Mouse (Mus musculus): ENCODE measurements around the gene Suox. TPM values are rescaled to one million over a fixed set of nuclear protein-coding genes. Genes with fewer than 3 reads are reported as not detected.

Suox gene
- polyA plus RNA-seq, 1 experiment from 2014 or later, result 15.1 TPM

DNA sequence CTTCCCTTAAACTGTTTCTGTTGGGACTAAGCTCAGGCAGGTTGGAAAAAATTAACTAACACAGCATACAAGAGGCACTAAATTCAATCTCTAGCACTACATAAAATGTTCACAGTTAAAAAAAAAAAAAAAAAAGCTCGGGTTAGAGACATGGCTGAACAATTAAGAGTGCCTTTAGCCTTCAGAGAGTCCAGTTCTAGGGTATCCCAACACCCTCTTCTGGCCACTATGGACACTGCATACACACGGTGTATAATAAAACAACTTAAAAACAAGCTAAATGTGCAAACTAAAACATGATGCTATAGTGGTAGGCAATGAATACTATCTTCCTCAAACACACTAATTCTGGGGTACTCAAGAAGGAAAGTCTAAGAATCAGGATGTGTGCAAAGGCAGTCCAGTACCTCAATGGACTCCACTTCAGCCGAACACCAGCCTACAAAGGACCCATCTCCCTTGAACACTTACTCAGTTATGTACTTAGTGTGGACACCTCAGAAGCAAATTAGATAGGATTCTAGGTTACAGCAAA is 51.8 kb downstream of the Suox start:
- Histone ChIP-seq H3K27ac (no peak overlapping the region), H3K4me3 (no peak overlapping the region), H3K9ac (no peak overlapping the region), H3K4me1 (peaks cover 10% of the 10 kb centered on the region), H3K9me3 (replicated peaks) (no peaks in the 10 kb centered on the region), H3K27me3 (no peaks in the 10 kb centered on the region), H3K36me3 (peaks cover 25% of the 10 kb centered on the region), H3K4me2 (replicated peaks) (no peak overlapping the region)
- WGBS, result 76% methylated on average over 3 of the region's 3 CpGs
- ATAC-seq (ENCODE audit: low FRiP score), result no peak

DNA sequence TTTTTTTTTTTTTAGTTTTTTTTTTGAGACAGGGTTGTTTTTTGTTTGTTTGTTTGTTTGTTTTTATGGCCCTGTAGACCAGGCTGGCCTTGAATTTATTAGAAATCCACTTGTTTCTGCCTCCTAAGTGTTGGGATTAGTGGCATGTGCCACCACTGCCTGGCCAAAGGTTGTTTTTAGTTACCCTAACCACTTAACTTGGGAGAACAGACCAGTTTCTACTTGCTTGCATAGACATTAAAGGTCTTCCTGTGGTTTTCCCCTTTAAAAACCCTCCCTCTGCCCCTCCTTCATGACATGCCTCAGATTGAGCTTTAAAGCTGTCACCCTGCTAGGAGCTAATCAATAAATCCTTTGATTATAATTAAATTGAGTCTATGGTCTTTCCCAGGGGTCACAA is 53.6 kb downstream of the Suox start:
- Histone ChIP-seq H3K4me1 (peaks cover 5% of the 10 kb centered on the region), H3K9me3 (replicated peaks) (no peaks in the 10 kb centered on the region), H3K4me3 (no peak overlapping the region), H3K4me2 (replicated peaks) (no peak overlapping the region), H3K27ac (no peak overlapping the region), H3K9ac (no peak overlapping the region), H3K36me3 (peaks cover 25% of the 10 kb centered on the region), H3K27me3 (no peaks in the 10 kb centered on the region)
- no peak for ATAC-seq (ENCODE audit: low FRiP score)

Other genes with a start within 250 kb of the Suox start
- gene Smarcc2, start 214.8 kb downstream of the Suox start, polyA plus RNA-seq (2016; fragmentation: Nextera tagmentation; extraction: Ambion mirVana), result 195 and 215 TPM in 2 replicates
- gene Myl6, start 179.9 kb downstream of the Suox start, polyA plus RNA-seq (2016; fragmentation: Nextera tagmentation; extraction: Ambion mirVana), result 836 and 860 TPM in 2 replicates
- gene Myl6b, start 175.4 kb downstream of the Suox start, polyA plus RNA-seq (2016; fragmentation: Nextera tagmentation; extraction: Ambion mirVana), result 2.9 and 3.3 TPM in 2 replicates
- gene Esyt1, start 148.2 kb downstream of the Suox start, polyA plus RNA-seq (2016; fragmentation: Nextera tagmentation; extraction: Ambion mirVana), result 28.9 and 30.9 TPM in 2 replicates
- gene Zc3h10, start 126.3 kb downstream of the Suox start, polyA plus RNA-seq (2016; fragmentation: Nextera tagmentation; extraction: Ambion mirVana), result 20.8 TPM in 2 replicates
- gene Rpl41, start 124.8 kb downstream of the Suox start, polyA plus RNA-seq (2016; fragmentation: Nextera tagmentation; extraction: Ambion mirVana), result 2,172 and 2,716 TPM in 2 replicates
- gene Pa2g4, start 108.1 kb downstream of the Suox start, polyA plus RNA-seq (2016; fragmentation: Nextera tagmentation; extraction: Ambion mirVana), result 140 and 143 TPM in 2 replicates
- gene Erbb3, start 84.4 kb downstream of the Suox start, polyA plus RNA-seq (2016; fragmentation: Nextera tagmentation; extraction: Ambion mirVana), result 9.8 and 11.7 TPM in 2 replicates
- 418 and 515 TPM in 2 replicates for gene Rps26, start 47.3 kb downstream of the Suox start, polyA plus RNA-seq (2016; fragmentation: Nextera tagmentation; extraction: Ambion mirVana)
- 8.7 and 9.8 TPM in 2 replicates for gene Ikzf4, start 28.1 kb downstream of the Suox start, polyA plus RNA-seq (2016; fragmentation: Nextera tagmentation; extraction: Ambion mirVana)
- 96.2 and 103 TPM in 2 replicates for gene Rab5b, start 22.2 kb upstream of the Suox start, polyA plus RNA-seq (2016; fragmentation: Nextera tagmentation; extraction: Ambion mirVana)
- 3.5 and 6.0 TPM in 2 replicates for gene Pmel, start 30.1 kb upstream of the Suox start, polyA plus RNA-seq (2016; fragmentation: Nextera tagmentation; extraction: Ambion mirVana)
- 74.5 and 75.3 TPM in 2 replicates for gene Cdk2, start 31.0 kb upstream of the Suox start, polyA plus RNA-seq (2016; fragmentation: Nextera tagmentation; extraction: Ambion mirVana)
- 6.9 and 7.3 TPM in 2 replicates for gene Dgka, start 70.8 kb upstream of the Suox start, polyA plus RNA-seq (2016; fragmentation: Nextera tagmentation; extraction: Ambion mirVana)
- gene Pym1, start 73.8 kb upstream of the Suox start, polyA plus RNA-seq (2016; fragmentation: Nextera tagmentation; extraction: Ambion mirVana), result 46.3 and 48.5 TPM in 2 replicates
- gene Mmp19, start 116.8 kb upstream of the Suox start, polyA plus RNA-seq (2016; fragmentation: Nextera tagmentation; extraction: Ambion mirVana), result 0.27 and 0.63 TPM in 2 replicates
- gene Dnajc14, start 130.0 kb upstream of the Suox start, polyA plus RNA-seq (2016; fragmentation: Nextera tagmentation; extraction: Ambion mirVana), result 61.1 and 64.1 TPM in 2 replicates
- 20.5 and 21.4 TPM in 2 replicates for gene Tmem198b, start 130.3 kb upstream of the Suox start, polyA plus RNA-seq (2016; fragmentation: Nextera tagmentation; extraction: Ambion mirVana)
- 196 and 204 TPM in 2 replicates for gene Sarnp, start 143.3 kb upstream of the Suox start, polyA plus RNA-seq (2016; fragmentation: Nextera tagmentation; extraction: Ambion mirVana)
- 26.3 and 41.4 TPM in 2 replicates for gene Ormdl2, start 147.6 kb upstream of the Suox start, polyA plus RNA-seq (2016; fragmentation: Nextera tagmentation; extraction: Ambion mirVana)
- 10.7 and 11.5 TPM in 2 replicates for gene Gdf11, start 217.6 kb upstream of the Suox start, polyA plus RNA-seq (2016; fragmentation: Nextera tagmentation; extraction: Ambion mirVana)
- gene Cd63, start 226.9 kb upstream of the Suox start, polyA plus RNA-seq (2016; fragmentation: Nextera tagmentation; extraction: Ambion mirVana), result 258 and 273 TPM in 2 replicates
- gene Rdh5, start 248.8 kb upstream of the Suox start, polyA plus RNA-seq (2016; fragmentation: Nextera tagmentation; extraction: Ambion mirVana), result 11.3 and 15.7 TPM in 2 replicates
- gene Bloc1s1, start 250.0 kb upstream of the Suox start, polyA plus RNA-seq (2016; fragmentation: Nextera tagmentation; extraction: Ambion mirVana), result 210 and 235 TPM in 2 replicates